Mouse (Mus musculus) limb, embryonic 13.5 days (tissue): Measurements from ENCODE around the gene Aldh1b1. TPM values are rescaled to one million over a fixed set of nuclear protein-coding genes. Genes with fewer than 3 reads are reported as not detected.

Experiments
- ATAC-seq: fragments of 200-750 bp; cut with Nextera tagmentation; 2 replicates; pipeline ENCODE4 v1.8.0; 2017; ENCODE audit warnings: low read depth, moderate number of reproducible peaks, moderate TSS enrichment; ENCODE audit not compliant: low FRiP score
- H3K27ac ChIP-seq: fragments of 300-500 bp; sonication (generic); 2 replicates; pipeline ENCODE4 v1.5.1; 2015; ENCODE audit warnings: inconsistent platforms, mild to moderate bottlenecking, moderate library complexity
- H3K27me3 ChIP-seq: fragments of 300-500 bp; sonication (generic); 2 replicates; pipeline ENCODE4 v1.6.1; 2015; ENCODE audit warnings: mild to moderate bottlenecking, inconsistent platforms
- H3K36me3 ChIP-seq: fragments of 300-500 bp; sonication (generic); 2 replicates; pipeline ENCODE4 v1.6.1; 2015; ENCODE audit warnings: inconsistent platforms, mild to moderate bottlenecking, moderate library complexity
- H3K4me1 ChIP-seq: fragments of 300-500 bp; sonication (generic); 2 replicates; pipeline ENCODE4 v1.6.1; 2015; ENCODE audit warnings: inconsistent platforms
- H3K4me2 ChIP-seq: fragments of 300-500 bp; sonication (generic); replicated peaks from 2 replicates; pipeline ENCODE4 v1.6.1; 2015; ENCODE audit warnings: inconsistent platforms, mild to moderate bottlenecking, moderate library complexity
- H3K4me3 ChIP-seq: fragments of 300-500 bp; sonication (generic); 2 replicates; pipeline ENCODE4 v1.5.1; 2015; ENCODE audit warnings: moderate library complexity, mild to moderate bottlenecking, inconsistent platforms
- H3K9ac ChIP-seq: fragments of 300-500 bp; sonication (generic); 2 replicates; pipeline ENCODE4 v1.6.1; 2015; ENCODE audit warnings: mild to moderate bottlenecking, inconsistent platforms
- H3K9me3 ChIP-seq: fragments of 300-500 bp; sonication (generic); 2 replicates; pipeline ENCODE4 v1.6.1; 2016; ENCODE audit warnings: inconsistent platforms
- WGBS: fragments of 180-500 bp; shearing (Covaris S2); methylation state at CpG from one replicate; pipeline ENCODE4 v1.1.7; 2015; 5-methylcytosine and 5-hydroxymethylcytosine counted together
- polyA plus RNA-seq: library from polyadenylated mRNA; unstranded; fragments of >200 nt; fragmentation: Nextera tagmentation; extraction: Ambion mirVana; gene quantifications from 2 replicates; pipeline ENCODE4 v1.2.1, GENCODE M21; 2015

The Aldh1b1 gene
- polyA plus RNA-seq, 1 experiment from 2014 or later, result 1.9 TPM

GRCm38 (mm10) chr4:45788446-45789081, 10.3 kb upstream of the Aldh1b1 start:
- ATAC-seq, result no peak
- Histone ChIP-seq H3K4me2 (no peak overlapping the region), H3K4me3 (no peak overlapping the region), H3K27me3 (peaks cover 46% of the 10 kb centered on the region), H3K9ac (0 out of 2 replicates have a peak overlapping the region, but pooled peaks have one; percentile 8), H3K4me1 (0 out of 2 replicates have a peak, but pooled peaks cover 3% of the 10 kb centered on the region), H3K36me3 (no peaks in the 10 kb centered on the region), H3K9me3 (no peaks in the 10 kb centered on the region), H3K27ac (no peak overlapping the region)
- WGBS, result 80% methylated on average over 13 of the region's 13 CpGs

GRCm38 (mm10) chr4:45789263-45789958, 9.4 kb upstream of the Aldh1b1 start:
- H3K36me3 ChIP-seq, result no peaks in the 10 kb centered on the region
- ATAC-seq, result no peak
- no peak overlapping the region for H3K4me2 ChIP-seq
- no peak overlapping the region for H3K4me3 ChIP-seq
- H3K9ac ChIP-seq, result no peak overlapping the region
- no peaks in the 10 kb centered on the region for H3K9me3 ChIP-seq
- H3K27me3 ChIP-seq, result peaks cover 51% of the 10 kb centered on the region
- no peak overlapping the region for H3K27ac ChIP-seq
- WGBS, result 64% methylated on average over 13 of the region's 13 CpGs
- H3K4me1 ChIP-seq, result 0 out of 2 replicates have a peak, but pooled peaks cover 3% of the 10 kb centered on the region

GRCm38 (mm10) chr4:45790018-45790417, 8.8 kb upstream of the Aldh1b1 start:
- no peak overlapping the region for H3K9ac ChIP-seq
- 84% methylated on average over 2 of the region's 2 CpGs for WGBS
- H3K9me3 ChIP-seq, result no peaks in the 10 kb centered on the region
- ATAC-seq, result no peak
- H3K36me3 ChIP-seq, result no peaks in the 10 kb centered on the region
- no peak overlapping the region for H3K4me3 ChIP-seq
- no peak overlapping the region for H3K27ac ChIP-seq
- H3K27me3 ChIP-seq, result peaks cover 47% of the 10 kb centered on the region
- no peak overlapping the region for H3K4me2 ChIP-seq
- H3K4me1 ChIP-seq, result 0 out of 2 replicates have a peak, but pooled peaks cover 3% of the 10 kb centered on the region

GRCm38 (mm10) chr4:45795191-45795811, 3.5 kb upstream of the Aldh1b1 start:
- ATAC-seq, result peak; percentile 16; the same call in 1 of the 2 replicates
- H3K9ac ChIP-seq, result 0 out of 2 replicates have a peak overlapping the region, but pooled peaks have one; percentile 19
- peaks cover 16% of the 10 kb centered on the region for H3K4me1 ChIP-seq
- H3K36me3 ChIP-seq, result no peaks in the 10 kb centered on the region
- peak overlapping the region; percentile 26 for H3K4me3 ChIP-seq
- WGBS, result 11% methylated on average over 12 of the region's 12 CpGs
- H3K4me2 ChIP-seq, result peak overlapping the region; percentile 56
- H3K9me3 ChIP-seq, result no peaks in the 10 kb centered on the region
- H3K27me3 ChIP-seq, result peaks cover 43% of the 10 kb centered on the region
- no peak overlapping the region for H3K27ac ChIP-seq

GRCm38 (mm10) chr4:45796760-45797159, 2.1 kb upstream of the Aldh1b1 start:
- 36% methylated on average over 5 of the region's 5 CpGs for WGBS
- no peak for ATAC-seq
- H3K4me3 ChIP-seq, result no peak overlapping the region

GRCm38 (mm10) chr4:45799956-45800537, 1.2 kb downstream of the Aldh1b1 start:
- Histone ChIP-seq H3K4me1 (peaks cover 16% of the 10 kb centered on the region), H3K36me3 (no peaks in the 10 kb centered on the region), H3K4me3 (no peak overlapping the region), H3K9me3 (no peaks in the 10 kb centered on the region), H3K9ac (no peak overlapping the region), H3K4me2 (no peak overlapping the region), H3K27ac (no peak overlapping the region), H3K27me3 (peaks cover 24% of the 10 kb centered on the region)
- ATAC-seq, result no peak
- WGBS, result 12% methylated on average over 3 of the region's 3 CpGs

More at GRCm38 (mm10) chr4:45796760-45797159, 2.1 kb upstream of the Aldh1b1 start:
- no peak overlapping the region for H3K4me2 ChIP-seq
- no peaks in the 10 kb centered on the region for H3K36me3 ChIP-seq
- no peak overlapping the region for H3K27ac ChIP-seq
- peaks cover 43% of the 10 kb centered on the region for H3K27me3 ChIP-seq
- H3K9me3 ChIP-seq, result no peaks in the 10 kb centered on the region
- H3K9ac ChIP-seq, result no peak overlapping the region
- H3K4me1 ChIP-seq, result peaks cover 16% of the 10 kb centered on the region

GRCm38 (mm10) chr4:45802900-45803299, 4.1 kb downstream of the Aldh1b1 start:
- Histone ChIP-seq H3K9me3 (no peaks in the 10 kb centered on the region), H3K4me3 (no peak overlapping the region), H3K9ac (no peak overlapping the region), H3K4me2 (no peak overlapping the region), H3K4me1 (peaks cover 6% of the 10 kb centered on the region; the same call in 1 of the 2 replicates), H3K36me3 (no peaks in the 10 kb centered on the region), H3K27me3 (peaks cover 11% of the 10 kb centered on the region), H3K27ac (no peak overlapping the region)
- no peak for ATAC-seq
- WGBS, result 95% methylated on average over 14 of the region's 14 CpGs

GRCm38 (mm10) chr4:45808034-45808433, 9.2 kb downstream of the Aldh1b1 start:
- H3K4me2 ChIP-seq, result no peak overlapping the region
- H3K4me3 ChIP-seq, result no peak overlapping the region
- peaks cover 11% of the 10 kb centered on the region for H3K27me3 ChIP-seq
- H3K27ac ChIP-seq, result no peak overlapping the region
- no peak for ATAC-seq
- no peak overlapping the region for H3K9ac ChIP-seq
- WGBS, result 20% methylated on average over 7 of the region's 7 CpGs
- H3K36me3 ChIP-seq, result no peaks in the 10 kb centered on the region
- H3K4me1 ChIP-seq, result no peaks in the 10 kb centered on the region
- H3K9me3 ChIP-seq, result no peaks in the 10 kb centered on the region

- Histone ChIP-seq H3K27ac (no peak overlapping the region), H3K9me3 (no peaks in the 10 kb centered on the region), H3K4me2 (no peak overlapping the region), H3K36me3 (no peaks in the 10 kb centered on the region), H3K4me3 (no peak overlapping the region), H3K9ac (no peak overlapping the region), H3K4me1 (no peaks in the 10 kb centered on the region), H3K27me3 (peaks cover 18% of the 10 kb centered on the region)
- ATAC-seq, result no peak
- WGBS, result 26% methylated on average over 8 of the region's 8 CpGs
Observed at GRCm38 (mm10) chr4:45811250-45811649, 12.4 kb downstream of the Aldh1b1 start.

GRCm38 (mm10) chr4:45815542-45815941, 16.7 kb downstream of the Aldh1b1 start:
- Histone ChIP-seq H3K36me3 (no peaks in the 10 kb centered on the region), H3K27me3 (peaks cover 26% of the 10 kb centered on the region), H3K4me2 (no peak overlapping the region), H3K9me3 (no peaks in the 10 kb centered on the region), H3K4me3 (no peak overlapping the region), H3K4me1 (peaks cover 18% of the 10 kb centered on the region), H3K27ac (no peak overlapping the region), H3K9ac (no peak overlapping the region)
- ATAC-seq, result no peak
- WGBS, result 56% methylated on average over 7 of the region's 7 CpGs

- H3K4me3 ChIP-seq, result peak overlapping the region; percentile 35
- no peaks in the 10 kb centered on the region for H3K9me3 ChIP-seq
- no peak overlapping the region for H3K27ac ChIP-seq
- H3K4me1 ChIP-seq, result peaks cover 25% of the 10 kb centered on the region
- no peaks in the 10 kb centered on the region for H3K36me3 ChIP-seq
- H3K27me3 ChIP-seq, result peaks cover 43% of the 10 kb centered on the region
- ATAC-seq, result no peak
- no peak overlapping the region for H3K9ac ChIP-seq
- H3K4me2 ChIP-seq, result peak overlapping the region; percentile 70
- WGBS, result 16% methylated on average over 4 of the region's 4 CpGs
Observed at GRCm38 (mm10) chr4:45818814-45819207, 20.0 kb downstream of the Aldh1b1 start.
